Mouse (Mus musculus) right cerebral cortex, adult 18-20 months (tissue): ENCODE data around the gene Lipk.

ENCODE experiments used
- DNase-seq: peaks from one replicate; pipeline ENCODE4 v3.0.0; 2022; ENCODE audit warnings: mixed read lengths

Gene Lipk

DNA sequence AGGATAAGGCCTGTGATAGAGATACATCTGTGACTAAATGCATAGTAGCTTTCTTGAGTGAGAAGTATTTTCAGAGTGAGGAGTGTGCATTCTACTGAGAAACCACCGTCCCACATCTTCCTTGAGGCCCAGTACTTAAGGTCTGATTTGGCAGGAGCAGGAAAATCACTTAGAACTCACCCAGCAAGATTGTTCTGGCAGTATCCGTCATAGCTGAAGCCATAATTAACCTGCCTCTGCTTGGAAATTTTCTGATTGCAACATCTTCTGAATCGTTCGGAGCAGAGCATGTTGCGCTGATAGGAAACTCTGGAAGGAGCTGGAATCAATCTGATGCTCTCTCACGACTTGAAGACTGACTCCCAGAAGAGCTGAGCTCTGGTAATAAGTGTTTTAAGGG, at the start of gene Lipk:
Lipk (plus strand) TSS at position 289 of the 400 bp plus-strand sequence.
- DNase-seq = no peak

DNA sequence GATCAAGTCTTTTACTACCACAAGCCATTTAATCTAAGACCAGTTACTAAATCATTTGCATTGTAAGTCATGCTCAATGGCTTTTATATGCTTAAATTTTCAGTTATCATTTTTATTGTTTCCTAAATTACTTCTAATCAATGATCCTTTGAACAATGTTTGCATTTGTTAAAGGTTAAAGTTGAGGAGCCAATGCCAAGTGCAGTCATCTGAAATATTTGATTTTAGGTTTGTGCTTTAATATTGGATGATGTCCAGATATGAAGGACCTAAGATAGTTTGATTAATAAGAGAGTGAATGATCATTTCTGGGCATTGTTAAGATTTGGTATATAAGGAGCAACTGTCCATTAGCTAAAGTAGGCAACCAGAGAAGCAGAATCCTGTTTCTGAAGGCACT, 47.2 kb upstream of the Lipk start, which contains the start of gene Lipf:
Lipf (plus strand) TSS at position 301 of the 400 bp plus-strand sequence.
- no peak for DNase-seq

DNA sequence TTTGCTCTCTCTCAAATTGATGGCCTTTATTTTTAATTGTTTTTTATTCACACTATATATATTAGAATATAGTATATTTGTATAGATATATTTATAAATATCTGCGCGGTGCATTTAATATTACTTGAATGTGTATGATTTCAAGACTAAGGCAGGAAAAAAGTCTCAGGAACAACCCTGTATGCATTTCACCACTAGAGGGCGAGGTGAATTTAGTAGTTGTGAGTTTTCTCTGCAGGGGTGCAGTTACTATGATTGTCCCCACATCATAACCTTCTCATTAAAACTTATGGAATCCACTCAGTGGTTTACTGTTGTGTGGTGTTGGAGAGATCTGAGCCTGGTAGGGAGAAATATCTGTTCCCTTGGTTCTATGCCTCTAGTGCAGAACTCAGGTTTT, 29.1 kb upstream of the Lipk start:
- peak; percentile 6 for DNase-seq

DNA sequence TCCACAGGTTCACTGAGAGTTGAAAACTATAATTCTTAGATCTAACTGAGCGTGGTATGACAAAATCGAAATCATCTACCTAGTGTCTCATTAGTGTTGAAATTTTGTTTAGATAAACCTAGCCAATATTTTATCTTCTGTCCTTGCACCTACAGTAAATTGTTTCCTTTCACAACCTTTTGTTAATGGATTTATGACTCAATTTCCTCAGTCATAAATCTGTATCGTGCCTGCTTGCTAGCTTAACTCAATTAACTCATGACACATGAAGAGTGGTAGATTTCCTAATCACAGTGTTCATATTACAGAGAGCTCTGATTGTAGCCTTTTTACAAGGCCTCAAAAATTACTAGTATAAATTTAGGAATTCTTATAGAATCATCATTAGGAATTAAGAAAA, 25.0 kb upstream of the Lipk start:
- DNase-seq = no peak

GRCm38 (mm10) chr19:34021440-34022172, 13.5 kb downstream of the Lipk start:
- DNase-seq = no peak

- DNase-seq = no peak
These were observed 14.7 kb downstream of the Lipk start for GRCm38 (mm10) chr19:34022759-34023158.

GRCm38 (mm10) chr19:34039731-34040130, 31.6 kb downstream of the Lipk start:
- no peak for DNase-seq

DNA sequence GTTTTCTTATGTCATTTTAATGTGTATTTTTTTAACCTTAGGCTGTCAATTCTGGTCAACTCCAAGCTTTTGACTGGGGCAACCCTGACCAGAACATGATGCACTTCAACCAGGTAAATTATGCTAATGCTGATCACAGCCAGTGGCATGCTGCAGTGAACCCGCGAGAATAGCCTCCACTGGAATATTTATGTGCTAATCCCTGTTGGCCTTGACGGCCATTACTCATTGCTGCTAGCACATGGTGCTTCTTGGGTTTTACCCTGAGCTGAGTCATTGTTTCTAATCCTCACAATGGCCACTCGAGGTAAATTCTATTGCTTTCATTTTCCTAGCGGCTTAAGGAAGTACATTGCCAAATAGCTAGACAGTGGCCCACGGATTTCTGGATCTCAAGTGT, 34.9 kb downstream of the Lipk start:
- DNase-seq = no peak

- DNase-seq = no peak
These were observed 41.4 kb downstream of the Lipk start for GRCm38 (mm10) chr19:34049371-34050039.

- DNase-seq = no peak
These were observed 43.4 kb downstream of the Lipk start for GRCm38 (mm10) chr19:34051502-34051901.

- no peak for DNase-seq
These were observed 55.5 kb downstream of the Lipk start for GRCm38 (mm10) chr19:34063547-34063946.

DNA sequence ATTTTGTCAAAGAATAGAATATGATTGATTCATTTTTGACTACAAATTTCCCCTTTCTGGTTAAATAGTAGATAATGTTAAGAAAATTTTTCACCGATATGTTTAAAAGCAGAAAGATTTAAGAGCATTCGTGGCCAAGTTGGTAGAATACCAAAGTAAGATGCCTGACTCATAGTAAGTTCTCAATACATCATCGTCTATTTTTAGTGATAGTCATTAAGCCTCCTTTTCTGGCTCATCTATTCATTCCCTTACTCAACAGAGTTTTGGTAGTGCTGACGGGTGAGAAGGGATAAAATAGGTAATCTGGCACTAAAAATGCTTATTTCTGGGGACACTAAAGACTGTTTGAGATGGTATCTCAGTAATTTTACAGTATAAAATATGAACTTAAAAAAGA, 56.0 kb downstream of the Lipk start:
- DNase-seq = no peak

- no peak for DNase-seq
These were observed 58.8 kb downstream of the Lipk start, which contains the start of gene Lipn for GRCm38 (mm10) chr19:34066779-34067472. Gene Lipn (plus strand): TSS chr19:34067358.

- no peak for DNase-seq
These were observed 66.1 kb downstream of the Lipk start for GRCm38 (mm10) chr19:34074239-34074638.

- DNase-seq = no peak
These were observed 70.0 kb downstream of the Lipk start for GRCm38 (mm10) chr19:34078130-34078529.

GRCm38 (mm10) chr19:34089011-34089680, 81.1 kb downstream of the Lipk start:
- DNase-seq = no peak

- DNase-seq = no peak
These were observed 87.3 kb downstream of the Lipk start for GRCm38 (mm10) chr19:34095381-34095780.

- no peak for DNase-seq
These were observed 88.1 kb downstream of the Lipk start for GRCm38 (mm10) chr19:34096228-34096627.
